Mouse (Mus musculus) ES-Bruce4 (cell line): ENCODE measurements around the gene Nr2e3. TPM values are rescaled to one million over a fixed set of nuclear protein-coding genes. Genes with fewer than 3 reads are reported as not detected.
"Not testable (repeated sequence)": the region's sequence is repeated elsewhere in the genome, so short reads cannot be mapped to it uniquely, and the experiment has no call there.

Source experiments
- H3K27ac ChIP-seq: 2 replicates; pipeline ENCODE4 v1.5.1; 2012; ENCODE audit warnings: low read length, inconsistent platforms; ENCODE audit not compliant: insufficient read depth
- H3K27me3 ChIP-seq: 2 replicates; pipeline ENCODE4 v1.6.1; 2012; ENCODE audit warnings: mild to moderate bottlenecking, low read length, inconsistent platforms; ENCODE audit not compliant: control insufficient read depth, poor library complexity, insufficient read depth, severe bottlenecking
- H3K36me3 ChIP-seq: 2 replicates; pipeline ENCODE4 v1.6.1; 2012; ENCODE audit warnings: inconsistent platforms, mild to moderate bottlenecking, low read length, moderate library complexity; ENCODE audit not compliant: control insufficient read depth, poor library complexity, insufficient read depth, severe bottlenecking
- H3K4me1 ChIP-seq: one replicate; pipeline ENCODE4 v1.8.1; 2011; ENCODE audit warnings: low read length; ENCODE audit not compliant: control insufficient read depth, insufficient read depth
- H3K4me3 ChIP-seq: 2 replicates; pipeline ENCODE4 v1.5.1; 2011; ENCODE audit warnings: low read depth, mild to moderate bottlenecking, low read length
- H3K9ac ChIP-seq: 2 replicates; pipeline ENCODE4 v1.6.1; 2012; ENCODE audit warnings: low read depth, mild to moderate bottlenecking, inconsistent platforms; ENCODE audit not compliant: poor library complexity, severe bottlenecking
- H3K9me3 ChIP-seq: replicated peaks from 2 replicates; pipeline ENCODE4 v1.6.1; 2012; ENCODE audit warnings: mild to moderate bottlenecking, low read length, inconsistent platforms; ENCODE audit not compliant: control insufficient read depth, poor library complexity, insufficient read depth, severe bottlenecking
- CTCF ChIP-seq: IDR thresholded peaks from one replicate; pipeline ENCODE4 v1.8.1; 2011; ENCODE audit warnings: low read depth, low read length
- EP300 ChIP-seq: IDR thresholded peaks from 2 replicates; pipeline ENCODE4 v1.6.1; 2011; ENCODE audit warnings: low read depth, low read length; ENCODE audit not compliant: insufficient read depth
- POLR2A ChIP-seq: IDR thresholded peaks from one replicate; pipeline ENCODE4 v1.8.1; 2011; ENCODE audit warnings: low read length; ENCODE audit not compliant: insufficient read depth
- polyA plus RNA-seq: library from polyadenylated mRNA; stranded (reverse); fragments of >200 nt; gene quantifications from 2 replicates; pipeline ENCODE4 v1.2.4, GENCODE M21; 2011; ENCODE audit warnings: low read depth; ENCODE audit not compliant: missing spikeins, insufficient read depth, insufficient read length

The Nr2e3 gene
- polyA plus RNA-seq, 1 experiment = not detected

- Histone ChIP-seq H3K4me3 (no peak overlapping the region), H3K27ac (no peak overlapping the region)
Measured at GRCm38 (mm10) chr9:59964367-59964766, 3.9 kb upstream of the Nr2e3 start.

GRCm38 (mm10) chr9:59961201-59961955 is 919 bp upstream of the Nr2e3 start:
- Histone ChIP-seq H3K36me3 (no peaks in the 10 kb centered on the region), H3K9me3 (no peaks in the 10 kb centered on the region), H3K4me1 (peaks cover 5% of the 10 kb centered on the region), H3K27ac (no peak overlapping the region), H3K27me3 (no peaks in the 10 kb centered on the region), H3K9ac (no peak overlapping the region), H3K4me3 (no peak overlapping the region)
- TF ChIP-seq POLR2A (no peak), EP300 (no peak), CTCF (no peak)

More at GRCm38 (mm10) chr9:59964367-59964766, 3.9 kb upstream of the Nr2e3 start:
- Histone ChIP-seq H3K27me3 (no peaks in the 10 kb centered on the region), H3K36me3 (no peaks in the 10 kb centered on the region), H3K9me3 (no peaks in the 10 kb centered on the region), H3K9ac (no peak overlapping the region), H3K4me1 (peaks cover 5% of the 10 kb centered on the region)
- TF ChIP-seq POLR2A = no peak
- TF ChIP-seq CTCF = no peak
- no peak for TF ChIP-seq EP300

- Histone ChIP-seq H3K9me3 (no peaks in the 10 kb centered on the region), H3K36me3 (no peaks in the 10 kb centered on the region), H3K27ac (no peak overlapping the region), H3K4me1 (peaks cover 1% of the 10 kb centered on the region), H3K9ac (no peak overlapping the region), H3K27me3 (no peaks in the 10 kb centered on the region), H3K4me3 (no peak overlapping the region)
- TF ChIP-seq POLR2A (no peak), CTCF (peak; percentile 88), EP300 (no peak)
Measured at GRCm38 (mm10) chr9:59959276-59959675, 1.2 kb downstream of the Nr2e3 start.

GRCm38 (mm10) chr9:59958115-59958514 is 2.3 kb downstream of the Nr2e3 start:
- H3K36me3 ChIP-seq, H3K27me3 ChIP-seq, H3K27ac ChIP-seq, H3K4me3 ChIP-seq, H3K9ac ChIP-seq, H3K4me1 ChIP-seq, H3K9me3 ChIP-seq: not testable (repeated sequence)

- no peak overlapping the region for H3K27ac ChIP-seq
- peak overlapping the region; percentile 16 for H3K4me3 ChIP-seq
- TF ChIP-seq CTCF (no peak), EP300 (no peak), POLR2A (no peak)
- H3K27me3 ChIP-seq = no peaks in the 10 kb centered on the region
- H3K9ac ChIP-seq = no peak overlapping the region
- H3K9me3 ChIP-seq = no peaks in the 10 kb centered on the region
- peaks cover under 1% of the 10 kb centered on the region for H3K4me1 ChIP-seq
- no peaks in the 10 kb centered on the region for H3K36me3 ChIP-seq
Measured at GRCm38 (mm10) chr9:59956496-59956895, 4.0 kb downstream of the Nr2e3 start.

GRCm38 (mm10) chr9:59955692-59956091 is 4.8 kb downstream of the Nr2e3 start:
- Histone ChIP-seq H3K27ac (no peak overlapping the region), H3K36me3 (no peaks in the 10 kb centered on the region), H3K4me3 (no peak overlapping the region), H3K4me1 (no peaks in the 10 kb centered on the region), H3K27me3 (no peaks in the 10 kb centered on the region), H3K9ac (no peak overlapping the region), H3K9me3 (no peaks in the 10 kb centered on the region)
- TF ChIP-seq CTCF (no peak), EP300 (no peak), POLR2A (no peak)
